Mouse (Mus musculus) heart, embryonic 15.5 days (tissue): Measurements from ENCODE around the gene Dnmt3b. TPM values are rescaled to one million over a fixed set of nuclear protein-coding genes. Genes with fewer than 3 reads are reported as not detected.

Source experiments
- ATAC-seq: fragments of 200-750 bp; cut with Nextera tagmentation; replicated peaks from 2 replicates; pipeline ENCODE4 v1.8.0; 2017; ENCODE audit warnings: low read depth, moderate TSS enrichment; ENCODE audit not compliant: insufficient number of reproducible peaks, insufficient read depth, low FRiP score
- H3K27ac ChIP-seq: fragments of 300-500 bp; sonication (generic); 2 replicates; pipeline ENCODE4 v1.5.1; 2015; ENCODE audit warnings: mild to moderate bottlenecking, inconsistent platforms
- H3K27me3 ChIP-seq: fragments of 300-500 bp; sonication (generic); 2 replicates; pipeline ENCODE4 v1.6.1; 2015; ENCODE audit warnings: inconsistent platforms
- H3K36me3 ChIP-seq: fragments of 300-500 bp; sonication (generic); 2 replicates; pipeline ENCODE4 v1.6.1; 2015; ENCODE audit warnings: mild to moderate bottlenecking, inconsistent platforms
- H3K4me1 ChIP-seq: fragments of 300-500 bp; sonication (generic); replicated peaks from 2 replicates; pipeline ENCODE4 v1.6.1; 2015; ENCODE audit warnings: inconsistent platforms
- H3K4me2 ChIP-seq: fragments of 300-500 bp; sonication (generic); 2 replicates; pipeline ENCODE4 v1.6.1; 2015; ENCODE audit warnings: inconsistent platforms, mild to moderate bottlenecking, moderate library complexity
- H3K4me3 ChIP-seq: fragments of 300-500 bp; sonication (generic); 2 replicates; pipeline ENCODE4 v1.5.1; 2015; ENCODE audit warnings: mild to moderate bottlenecking, inconsistent platforms
- H3K9ac ChIP-seq: fragments of 300-500 bp; sonication (generic); 2 replicates; pipeline ENCODE4 v1.6.1; 2015; ENCODE audit warnings: mild to moderate bottlenecking, inconsistent platforms
- H3K9me3 ChIP-seq: fragments of 300-500 bp; sonication (generic); replicated peaks from 2 replicates; pipeline ENCODE4 v1.6.1; 2016; ENCODE audit warnings: inconsistent platforms
- WGBS: fragments of 180-500 bp; shearing (Covaris S2); methylation state at CpG from one replicate; pipeline ENCODE4 v1.1.7; 2015; ENCODE audit warnings: mixed read lengths; 5-methylcytosine and 5-hydroxymethylcytosine counted together
- polyA plus RNA-seq: library from polyadenylated mRNA; unstranded; fragments of >200 nt; fragmentation: Nextera tagmentation; extraction: Ambion mirVana; gene quantifications from 2 replicates; pipeline ENCODE4 v1.2.1, GENCODE M21; 2015

The Dnmt3b gene
- 3.6 and 10.6 TPM in 2 replicates for polyA plus RNA-seq

GRCm38 (mm10) chr2:153649298-153650013, at the start of gene Dnmt3b:
Gene Dnmt3b, plus strand, starts transcription at chr2:153649450.
- peaks cover 14% of the 10 kb centered on the region for H3K4me1 ChIP-seq
- H3K27ac ChIP-seq = 0 out of 2 replicates have a peak within 1 kb of the TSS, but pooled peaks have one; percentile 36
- H3K9ac ChIP-seq = peak within 1 kb of the TSS; percentile 83
- H3K4me2 ChIP-seq = peak within 1 kb of the TSS; percentile 97
- WGBS = under 1% methylated on average over 84 of the region's 93 CpGs
- no peaks in the 10 kb centered on the region for H3K36me3 ChIP-seq
- H3K4me3 ChIP-seq = peak within 1 kb of the TSS; percentile 84
- peak; percentile 83 for ATAC-seq
- no peaks in the 10 kb centered on the region for H3K9me3 ChIP-seq
- 0 out of 2 replicates have a peak, but pooled peaks cover 4% of the 10 kb centered on the region for H3K27me3 ChIP-seq

DNA sequence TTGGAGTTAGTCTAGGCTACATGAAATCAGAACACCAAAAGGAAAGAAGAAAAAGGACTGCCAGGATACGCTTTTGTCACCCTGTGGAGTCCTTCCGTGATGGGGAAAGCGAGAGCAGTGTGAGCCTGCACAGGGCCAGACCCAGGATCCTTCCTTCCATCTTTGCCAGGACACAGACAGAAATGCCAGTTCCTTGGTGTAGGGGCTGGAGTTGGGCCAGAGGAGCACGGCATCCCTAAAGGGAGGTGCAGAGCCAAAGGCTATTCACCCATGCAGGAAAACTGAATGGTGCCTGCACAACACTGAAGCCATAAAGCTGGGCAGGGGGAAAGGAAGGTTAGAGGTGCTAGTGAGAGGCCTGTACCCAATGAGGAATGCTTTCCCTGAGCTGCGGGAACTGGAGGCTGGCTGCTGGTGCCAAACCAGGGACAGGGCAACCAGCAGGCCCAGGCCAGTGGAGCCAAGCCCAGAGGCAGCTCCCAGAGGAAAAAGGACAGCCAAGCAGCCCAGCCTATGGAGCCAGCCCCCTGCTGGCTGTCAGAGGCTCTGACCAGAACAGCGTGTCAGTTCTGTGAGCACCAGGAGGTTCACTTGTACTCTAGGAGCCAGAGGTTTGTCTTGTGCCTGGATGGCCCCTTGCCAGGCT, 49.1 kb upstream of the Dnmt3b start:
- peak overlapping the region; percentile 62 for H3K27ac ChIP-seq
- 60% methylated on average over 6 of the region's 6 CpGs for WGBS
- peak overlapping the region; percentile 29; the same call in 1 of the 2 replicates for H3K9ac ChIP-seq
- ATAC-seq = peak; percentile 81
- H3K9me3 ChIP-seq = no peaks in the 10 kb centered on the region
- H3K4me2 ChIP-seq = no peak overlapping the region
- H3K4me3 ChIP-seq = no peak overlapping the region
- H3K36me3 ChIP-seq = no peaks in the 10 kb centered on the region
- peaks cover 19% of the 10 kb centered on the region for H3K4me1 ChIP-seq
- no peaks in the 10 kb centered on the region for H3K27me3 ChIP-seq

DNA sequence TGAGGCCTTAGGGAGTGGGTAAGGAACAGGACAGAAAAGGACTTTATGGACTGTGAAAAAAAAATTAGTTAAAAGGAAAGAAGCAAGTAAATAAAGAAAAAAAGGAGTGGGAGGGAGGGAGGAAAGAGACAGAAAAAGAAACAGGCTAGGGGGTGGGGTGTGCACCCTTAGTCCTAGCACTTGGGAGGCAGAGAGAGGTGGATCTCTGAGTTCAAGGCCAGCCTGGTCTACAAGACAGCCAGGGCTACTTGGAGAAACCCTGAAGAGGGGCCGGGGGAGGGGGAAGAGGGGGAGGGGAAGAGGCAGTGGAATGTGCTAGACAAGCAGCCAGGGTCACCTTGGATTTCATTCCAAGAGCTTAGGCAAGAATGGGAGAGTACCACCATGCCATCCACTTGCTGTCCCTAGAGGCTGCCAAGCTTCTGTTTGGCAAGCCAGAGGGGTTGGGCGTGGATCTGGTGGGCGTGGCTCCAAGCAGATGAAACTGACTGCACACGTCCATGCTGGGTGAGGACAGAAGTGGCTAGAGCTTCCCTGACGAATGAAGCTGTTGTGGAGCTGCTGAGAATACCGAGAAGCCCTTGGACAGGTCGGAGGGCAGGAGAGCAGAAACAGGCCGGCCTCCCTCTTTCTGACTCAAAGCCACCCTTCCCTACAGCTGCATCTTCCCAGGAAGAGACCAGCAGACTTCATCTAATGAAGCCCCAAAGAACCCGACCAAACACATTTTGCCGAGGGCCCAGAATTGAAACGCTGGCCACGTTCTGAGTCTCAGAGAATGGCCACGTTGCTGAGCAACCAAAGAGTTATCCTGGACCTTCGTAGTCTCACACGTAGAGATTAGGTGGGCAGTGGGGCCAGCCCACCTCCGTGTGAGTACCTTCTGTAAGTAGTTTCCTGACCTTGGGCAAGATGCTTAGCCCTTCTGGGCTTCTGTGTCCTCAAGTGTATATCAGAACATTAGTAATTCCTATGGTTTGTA, 48.3 kb upstream of the Dnmt3b start:
- H3K36me3 ChIP-seq = no peaks in the 10 kb centered on the region
- H3K4me3 ChIP-seq = no peak overlapping the region
- H3K4me1 ChIP-seq = peaks cover 19% of the 10 kb centered on the region
- H3K27me3 ChIP-seq = no peaks in the 10 kb centered on the region
- no peak overlapping the region for H3K4me2 ChIP-seq
- 52% methylated on average over 16 of the region's 16 CpGs for WGBS
- H3K27ac ChIP-seq = peak overlapping the region; percentile 62
- ATAC-seq = 0 out of 2 replicates have a peak, but pooled peaks have one; percentile 23
- no peak overlapping the region; the same call in none of the 2 replicates for H3K9ac ChIP-seq
- H3K9me3 ChIP-seq = no peaks in the 10 kb centered on the region

DNA sequence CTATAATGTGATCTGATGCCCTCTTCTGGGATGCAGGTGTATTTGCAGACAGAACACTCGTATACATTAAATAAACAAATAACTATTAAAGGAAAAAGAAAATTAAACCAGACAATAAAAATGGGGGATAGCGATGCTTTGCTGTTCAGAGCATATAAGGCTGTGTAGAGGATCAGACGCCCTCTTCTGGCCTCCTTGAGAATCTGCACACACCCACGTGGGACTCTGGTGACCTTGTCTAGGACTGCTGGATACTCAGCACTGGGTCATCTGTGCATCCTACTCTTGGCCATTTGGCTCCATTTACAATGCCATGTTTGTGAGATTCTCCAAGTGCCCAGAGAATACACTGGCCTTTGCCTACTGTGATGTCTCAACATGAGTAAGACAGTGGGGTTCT, 45.5 kb upstream of the Dnmt3b start:
- no peaks in the 10 kb centered on the region for H3K27me3 ChIP-seq
- peaks cover 27% of the 10 kb centered on the region for H3K4me1 ChIP-seq
- no peak for ATAC-seq
- no peak overlapping the region for H3K27ac ChIP-seq
- H3K4me3 ChIP-seq = no peak overlapping the region
- no peaks in the 10 kb centered on the region for H3K9me3 ChIP-seq
- H3K36me3 ChIP-seq = no peaks in the 10 kb centered on the region
- no peak overlapping the region for H3K4me2 ChIP-seq
- H3K9ac ChIP-seq = no peak overlapping the region
- 45% methylated on average over 4 of the region's 4 CpGs for WGBS

DNA sequence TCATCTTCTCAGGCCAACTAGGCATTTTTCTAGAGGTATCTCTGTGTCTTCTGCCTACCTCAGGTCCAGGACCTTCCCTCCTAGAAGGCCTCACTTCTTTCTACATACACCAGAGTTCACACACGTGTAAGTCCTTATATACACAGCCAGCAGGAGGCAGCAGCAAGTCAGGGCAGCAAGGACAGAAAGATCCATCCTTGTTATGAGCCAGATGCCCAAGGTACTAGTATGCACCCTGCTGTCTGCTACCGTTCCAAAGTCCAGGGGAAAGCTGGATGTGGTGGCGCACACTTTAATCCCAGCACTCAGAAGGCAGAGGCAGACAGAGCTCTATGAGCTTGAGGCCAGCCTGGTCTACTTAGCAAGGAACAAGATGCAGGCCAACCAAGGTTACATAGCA, 42.8 kb upstream of the Dnmt3b start:
- WGBS = 82% methylated on average over 3 of the region's 3 CpGs
- ATAC-seq = no peak
- Histone ChIP-seq H3K4me1 (peaks cover 36% of the 10 kb centered on the region), H3K9ac (no peak overlapping the region), H3K27ac (no peak overlapping the region), H3K36me3 (no peaks in the 10 kb centered on the region), H3K4me2 (no peak overlapping the region), H3K9me3 (no peaks in the 10 kb centered on the region), H3K27me3 (no peaks in the 10 kb centered on the region), H3K4me3 (no peak overlapping the region)

DNA sequence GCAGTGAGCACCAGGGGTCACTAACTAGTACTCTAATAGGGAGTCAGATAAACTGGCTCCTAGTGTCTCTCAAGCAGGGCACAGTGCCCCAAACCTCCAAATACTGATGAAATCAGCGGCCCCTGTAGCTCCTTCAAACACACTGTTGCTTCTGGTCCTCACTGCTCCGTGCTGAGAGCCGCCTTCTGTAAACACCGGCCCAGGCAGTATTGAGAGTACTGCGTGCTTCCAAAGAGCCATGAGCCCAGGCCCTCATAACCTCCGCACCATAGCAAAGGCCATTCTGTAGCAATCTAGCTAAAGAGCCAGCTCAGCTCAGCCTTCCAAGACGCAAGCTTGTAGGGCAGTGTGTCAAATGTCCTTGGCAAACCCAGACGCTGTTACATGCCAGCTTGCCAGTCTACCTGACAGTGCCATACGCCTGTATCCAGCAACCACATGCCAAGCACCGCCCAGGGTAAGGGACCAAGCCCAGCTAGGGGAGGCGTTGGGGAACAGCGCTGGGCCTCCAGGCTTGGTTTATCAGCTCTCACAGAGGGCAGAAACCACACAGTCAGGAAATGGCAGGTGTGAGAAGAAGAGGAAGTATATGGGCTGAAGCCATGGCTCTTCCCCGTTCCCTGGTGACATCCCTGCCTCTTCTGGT, 41.3 kb upstream of the Dnmt3b start:
- Histone ChIP-seq H3K27me3 (no peaks in the 10 kb centered on the region), H3K4me1 (peaks cover 44% of the 10 kb centered on the region), H3K4me2 (no peak overlapping the region), H3K9ac (no peak overlapping the region), H3K9me3 (no peaks in the 10 kb centered on the region), H3K36me3 (no peaks in the 10 kb centered on the region), H3K27ac (peak overlapping the region; percentile 21; the same call in 1 of the 2 replicates), H3K4me3 (no peak overlapping the region)
- no peak for ATAC-seq
- 73% methylated on average over 13 of the region's 13 CpGs for WGBS

DNA sequence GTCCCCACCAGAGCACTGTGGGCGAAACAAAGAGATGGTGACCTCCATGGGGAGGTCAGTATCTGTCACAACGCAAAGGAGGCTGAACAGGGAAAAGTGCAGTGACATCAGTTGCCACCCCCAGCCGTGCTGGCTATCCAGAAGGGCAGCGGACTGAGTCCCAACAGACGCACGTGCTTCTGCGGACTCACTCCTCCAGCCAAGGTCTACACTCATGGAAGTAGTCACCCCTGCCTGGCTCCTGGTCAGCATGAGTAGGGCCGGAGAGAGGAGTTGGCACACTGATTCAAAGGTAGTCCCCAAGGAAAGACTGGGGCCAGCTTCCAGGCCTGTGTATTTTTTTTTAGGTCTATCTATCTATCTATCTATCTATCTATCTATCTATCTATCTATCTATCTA, 40.2 kb upstream of the Dnmt3b start:
- H3K9ac ChIP-seq = no peak overlapping the region
- 0 out of 2 replicates have a peak overlapping the region, but pooled peaks have one; percentile 23 for H3K27ac ChIP-seq
- WGBS = 80% methylated on average over 8 of the region's 8 CpGs
- H3K9me3 ChIP-seq = no peaks in the 10 kb centered on the region
- no peaks in the 10 kb centered on the region for H3K27me3 ChIP-seq
- no peak overlapping the region for H3K4me3 ChIP-seq
- no peak for ATAC-seq
- no peak overlapping the region for H3K4me2 ChIP-seq
- H3K4me1 ChIP-seq = peaks cover 46% of the 10 kb centered on the region
- H3K36me3 ChIP-seq = no peaks in the 10 kb centered on the region

DNA sequence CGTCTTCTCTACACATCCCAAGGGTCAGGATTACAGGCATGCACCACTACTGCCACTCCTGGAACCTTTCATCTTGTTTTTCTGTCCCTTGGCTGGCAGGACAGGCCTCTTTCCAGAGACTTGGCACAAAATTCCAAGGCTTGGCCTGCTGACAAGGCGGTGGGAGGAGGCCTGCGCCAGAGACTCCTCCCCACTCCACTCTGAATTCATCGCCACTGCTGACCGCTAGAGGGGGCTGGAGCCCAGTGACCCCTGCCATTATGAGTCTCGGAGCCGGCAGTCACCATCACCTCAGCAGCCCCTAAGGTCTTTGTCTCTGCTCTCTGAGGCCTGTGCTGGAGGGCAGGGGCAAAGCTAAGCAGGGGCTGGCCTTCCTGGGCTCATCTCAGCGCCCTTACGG, 39.7 kb upstream of the Dnmt3b start:
- H3K36me3 ChIP-seq = no peaks in the 10 kb centered on the region
- peak; percentile 74 for ATAC-seq
- no peaks in the 10 kb centered on the region for H3K27me3 ChIP-seq
- WGBS = 15% methylated on average over 9 of the region's 9 CpGs
- peak overlapping the region; percentile 72 for H3K27ac ChIP-seq
- H3K4me3 ChIP-seq = no peak overlapping the region
- no peak overlapping the region for H3K4me2 ChIP-seq
- no peak overlapping the region for H3K9ac ChIP-seq
- peaks cover 46% of the 10 kb centered on the region for H3K4me1 ChIP-seq
- H3K9me3 ChIP-seq = no peaks in the 10 kb centered on the region

- Histone ChIP-seq H3K27ac (peak overlapping the region; percentile 72), H3K9ac (peak overlapping the region; percentile 11), H3K4me3 (no peak overlapping the region), H3K4me1 (peaks cover 46% of the 10 kb centered on the region), H3K27me3 (no peaks in the 10 kb centered on the region), H3K9me3 (no peaks in the 10 kb centered on the region), H3K36me3 (no peaks in the 10 kb centered on the region), H3K4me2 (no peak overlapping the region; the same call in 1 of the 2 replicates)
- WGBS = 15% methylated on average over 12 of the region's 14 CpGs
- ATAC-seq = peak; percentile 44
Measured at GRCm38 (mm10) chr2:153610426-153611240, 38.6 kb upstream of the Dnmt3b start.

GRCm38 (mm10) chr2:153611241-153611630, 38.0 kb upstream of the Dnmt3b start:
- no peaks in the 10 kb centered on the region for H3K36me3 ChIP-seq
- H3K4me3 ChIP-seq = no peak overlapping the region
- H3K27ac ChIP-seq = peak overlapping the region; percentile 72
- no peaks in the 10 kb centered on the region for H3K9me3 ChIP-seq
- H3K9ac ChIP-seq = peak overlapping the region; percentile 11; the same call in 1 of the 2 replicates
- no peak for ATAC-seq
- H3K27me3 ChIP-seq = no peaks in the 10 kb centered on the region
- peaks cover 46% of the 10 kb centered on the region for H3K4me1 ChIP-seq
- H3K4me2 ChIP-seq = no peak overlapping the region; the same call in 1 of the 2 replicates
- WGBS = 53% methylated on average over 7 of the region's 7 CpGs
